Mouse (Mus musculus): ENCODE data around the gene Pde2a. TPM values are rescaled to one million over a fixed set of nuclear protein-coding genes. Genes with fewer than 3 reads are reported as not detected.

The Pde2a gene
- total and polyA plus RNA-seq, 3 experiments, result 0.08 to 0.40 TPM; not detected in 1

DNA sequence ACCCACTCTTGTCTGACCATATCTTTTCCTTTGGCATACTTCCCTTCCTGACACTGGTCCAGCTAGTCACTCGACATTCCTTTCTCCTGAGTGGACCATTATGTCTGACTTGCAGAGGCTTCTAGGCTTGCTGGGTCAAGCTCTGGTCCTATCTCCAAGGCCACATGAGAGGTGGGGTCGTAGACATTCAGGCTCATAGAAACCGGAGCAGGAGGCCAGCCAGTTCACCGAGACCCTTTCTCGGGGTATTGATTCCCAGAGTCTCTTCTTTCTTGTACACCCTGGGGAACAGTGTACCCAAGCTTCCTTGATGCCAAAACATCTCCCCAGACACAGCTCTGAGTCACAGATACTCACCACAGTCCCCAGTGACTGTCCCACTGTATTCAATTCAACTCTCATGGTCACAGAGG lies 52.9 kb downstream of the Pde2a start:
- peaks cover 90% of the 10 kb centered on the region for H3K27me3 ChIP-seq (replicated peaks)
- no peak overlapping the region for H3K9ac ChIP-seq (ENCODE audit: insufficient read depth, low read depth)
- TF ChIP-seq ETS1 (conservative IDR thresholded peaks at IDR 0.05; ENCODE audit: low read depth, low read length) (no peak), BHLHE40 (IDR thresholded peaks at IDR 0.05; ENCODE audit: low read depth, low read length) (no peak), CTCF (conservative IDR thresholded peaks at IDR 0.05 in 1 of 2, IDR thresholded peaks at IDR 0.05 in 1 of 2; ENCODE audit: low read depth in 2 of 2, low read length in 2 of 2) (no peak), MYC (IDR thresholded peaks at IDR 0.05; ENCODE audit: low read depth, low read length) (no peak), PAX5 (IDR thresholded peaks at IDR 0.05; ENCODE audit: low read length) (no peak)
- no peaks in the 10 kb centered on the region for H3K79me2 ChIP-seq (replicated peaks; ENCODE audit: control insufficient read depth, extremely low read depth, insufficient read depth, poor library complexity, severe bottlenecking)
- no peaks in the 10 kb centered on the region for H3K4me1 ChIP-seq (ENCODE audit: control insufficient read depth in 1 of 2, insufficient read depth in 2 of 2)
- no peaks in the 10 kb centered on the region for H3K36me3 ChIP-seq (replicated peaks in 1 of 2; ENCODE audit: control insufficient read depth in 1 of 2, insufficient read depth in 1 of 2, low read length in 1 of 2)
- no peak overlapping the region for H3K4me2 ChIP-seq (ENCODE audit: insufficient read depth, low read depth, poor library complexity, severe bottlenecking)
- no peak for DNase-seq (ENCODE audit: extremely low read depth)
- no peak overlapping the region for H3K4me3 ChIP-seq (replicated peaks in 1 of 3; ENCODE audit: low read depth in 2 of 3, low read length in 2 of 3, poor library complexity in 1 of 3)
- H3K27ac ChIP-seq (ENCODE audit: insufficient read depth, low read depth), result no peak overlapping the region
- H3K9me3 ChIP-seq (replicated peaks; ENCODE audit: low read length), result no peaks in the 10 kb centered on the region
- dilution Hi-C loops (cut with MboI; ENCODE audit: extremely low pct_ligation_motif_present, extremely low pct_unique_long_range_greater_than_20kb, low sequenced_read_pairs) (no loop called here), in situ Hi-C loops (cut with MboI; ENCODE audit: low pct_ligation_motif_present, low pct_unique_long_range_greater_than_20kb, low sequenced_read_pairs) (no loop called here)

DNA sequence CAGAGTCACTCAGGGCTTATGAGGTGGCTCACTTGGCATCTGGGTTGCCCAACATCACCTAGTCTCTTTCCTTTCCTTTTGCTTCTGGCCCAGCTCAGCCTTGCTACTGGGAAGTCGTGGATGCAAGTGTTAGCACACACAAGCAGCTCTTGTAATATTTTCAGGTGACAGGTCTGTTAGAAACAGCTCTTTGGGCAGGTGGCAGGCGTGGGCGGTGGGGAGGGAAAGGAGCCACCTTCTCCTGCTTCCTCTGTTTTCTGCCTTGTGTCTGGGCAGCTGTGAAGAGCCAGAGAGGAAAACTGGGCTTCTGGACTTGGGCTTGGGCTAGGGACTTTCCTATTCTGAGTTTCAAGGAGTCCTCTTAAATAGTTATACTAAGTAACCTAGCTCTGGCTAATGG lies 54.5 kb downstream of the Pde2a start:
- Histone ChIP-seq H3K27ac (ENCODE audit: insufficient read depth, low read depth) (no peak overlapping the region), H3K4me2 (ENCODE audit: insufficient read depth, low read depth, poor library complexity, severe bottlenecking) (no peak overlapping the region), H3K36me3 (replicated peaks in 1 of 2; ENCODE audit: control insufficient read depth in 1 of 2, insufficient read depth in 1 of 2, low read length in 1 of 2) (no peaks in the 10 kb centered on the region), H3K4me3 (replicated peaks in 1 of 3; ENCODE audit: low read depth in 2 of 3, low read length in 2 of 3, poor library complexity in 1 of 3) (no peak overlapping the region), H3K9me3 (replicated peaks; ENCODE audit: low read length) (no peaks in the 10 kb centered on the region), H3K4me1 (ENCODE audit: control insufficient read depth in 1 of 2, insufficient read depth in 2 of 2) (no peaks in the 10 kb centered on the region), H3K27me3 (replicated peaks) (peaks cover 90% of the 10 kb centered on the region), H3K79me2 (replicated peaks; ENCODE audit: control insufficient read depth, extremely low read depth, insufficient read depth, poor library complexity, severe bottlenecking) (no peaks in the 10 kb centered on the region), H3K9ac (ENCODE audit: insufficient read depth, low read depth) (no peak overlapping the region)
- DNase-seq (ENCODE audit: extremely low read depth), result no peak
- TF ChIP-seq ZKSCAN1 (IDR thresholded peaks at IDR 0.05; ENCODE audit: borderline replicate concordance, low read depth, low read length) (no peak), CHD2 (IDR thresholded peaks at IDR 0.05; ENCODE audit: low read length) (no peak), TBP (conservative IDR thresholded peaks at IDR 0.05; ENCODE audit: low read depth, low read length) (no peak), ZC3H11A (IDR thresholded peaks at IDR 0.05; ENCODE audit: low read depth, low read length) (no peak), GABPA (IDR thresholded peaks at IDR 0.05; ENCODE audit: insufficient replicate concordance, low read depth, low read length) (no peak), MXI1 (IDR thresholded peaks at IDR 0.05; ENCODE audit: low read depth, low read length) (no peak)
- in situ Hi-C loops (cut with MboI; ENCODE audit: low pct_ligation_motif_present, low pct_unique_long_range_greater_than_20kb, low sequenced_read_pairs) (no loop called here), dilution Hi-C loops (cut with MboI; ENCODE audit: extremely low pct_ligation_motif_present, extremely low pct_unique_long_range_greater_than_20kb, low sequenced_read_pairs) (no loop called here)

DNA sequence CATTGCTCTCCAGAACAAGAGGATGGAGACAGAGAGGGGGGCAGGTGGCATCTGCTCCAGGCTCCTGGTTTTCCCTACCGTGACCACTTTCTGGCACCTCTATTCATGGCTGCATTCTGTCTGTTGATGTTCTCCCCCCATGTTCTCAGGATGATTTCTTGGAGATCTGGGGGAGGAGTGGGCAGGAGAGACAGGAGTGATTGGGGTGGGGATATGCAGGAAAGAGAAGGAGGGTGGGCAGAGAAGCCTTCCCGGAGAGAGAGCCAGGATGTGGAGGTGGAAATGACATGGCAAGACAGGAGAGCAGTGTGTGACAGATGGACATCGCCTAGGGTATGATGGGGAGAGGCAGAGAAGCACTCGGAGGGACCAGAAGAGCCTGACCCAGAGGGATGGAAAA lies 55.0 kb downstream of the Pde2a start:
- H3K4me2 ChIP-seq (ENCODE audit: insufficient read depth, low read depth, poor library complexity, severe bottlenecking), result no peak overlapping the region
- H3K27ac ChIP-seq (ENCODE audit: insufficient read depth, low read depth), result no peak overlapping the region
- H3K4me3 ChIP-seq (replicated peaks in 1 of 3; ENCODE audit: low read depth in 2 of 3, low read length in 2 of 3, poor library complexity in 1 of 3), result no peak overlapping the region
- H3K9me3 ChIP-seq (replicated peaks; ENCODE audit: low read length), result no peaks in the 10 kb centered on the region
- dilution Hi-C loops (cut with MboI; ENCODE audit: extremely low pct_ligation_motif_present, extremely low pct_unique_long_range_greater_than_20kb, low sequenced_read_pairs) (no loop called here), in situ Hi-C loops (cut with MboI; ENCODE audit: low pct_ligation_motif_present, low pct_unique_long_range_greater_than_20kb, low sequenced_read_pairs) (no loop called here)
- no peak for DNase-seq (ENCODE audit: extremely low read depth)
- H3K79me2 ChIP-seq (replicated peaks; ENCODE audit: control insufficient read depth, extremely low read depth, insufficient read depth, poor library complexity, severe bottlenecking), result no peaks in the 10 kb centered on the region
- TF ChIP-seq KAT2A (IDR thresholded peaks at IDR 0.05; ENCODE audit: insufficient replicate concordance, low read length), result no peak
- no peak for TF ChIP-seq MAZ (IDR thresholded peaks at IDR 0.05; ENCODE audit: low read depth, low read length)
- TF ChIP-seq CTCF (conservative IDR thresholded peaks at IDR 0.05 in 1 of 2, IDR thresholded peaks at IDR 0.05 in 1 of 2; ENCODE audit: low read depth in 2 of 2, low read length in 2 of 2), result no peak
- no peaks in the 10 kb centered on the region for H3K36me3 ChIP-seq (replicated peaks in 1 of 2; ENCODE audit: control insufficient read depth in 1 of 2, insufficient read depth in 1 of 2, low read length in 1 of 2)
- no peaks in the 10 kb centered on the region for H3K4me1 ChIP-seq (ENCODE audit: control insufficient read depth in 1 of 2, insufficient read depth in 2 of 2)
- H3K9ac ChIP-seq (ENCODE audit: insufficient read depth, low read depth), result no peak overlapping the region
- H3K27me3 ChIP-seq (replicated peaks), result peaks cover 90% of the 10 kb centered on the region

All from CH12.LX (cell line).